Mouse (Mus musculus) splenic B cell, adult 2 months (primary cell): Measurements from ENCODE around the gene Sgpp2.

Source experiments
- DNase-seq: peaks from one replicate; pipeline ENCODE4 v3.0.0-alpha.2; 2011; ENCODE audit warnings: low read depth, low spot score
- H3K27me3 ChIP-seq: 2 replicates; pipeline ENCODE4 v1.6.1; 2012; ENCODE audit warnings: mild to moderate bottlenecking, low read length, moderate library complexity, mixed read lengths; ENCODE audit not compliant: control insufficient read depth, poor library complexity, insufficient read depth, severe bottlenecking
- H3K36me3 ChIP-seq: 2 replicates; pipeline ENCODE4 v1.6.1; 2012; ENCODE audit warnings: mild to moderate bottlenecking, low read length, moderate library complexity, mixed read lengths; ENCODE audit not compliant: control insufficient read depth, poor library complexity, insufficient read depth, severe bottlenecking

Gene Sgpp2

GRCm38 (mm10) chr1:78409396-78409795 is 99.3 kb downstream of the Sgpp2 start:
- DNase-seq: no peak
- Histone ChIP-seq H3K27me3 (no peaks in the 10 kb centered on the region), H3K36me3 (no peaks in the 10 kb centered on the region; the same call in 1 of the 2 replicates)

- DNase-seq: no peak
- no peaks in the 10 kb centered on the region for H3K27me3 ChIP-seq
- H3K36me3 ChIP-seq: no peaks in the 10 kb centered on the region; the same call in 1 of the 2 replicates
Measured at GRCm38 (mm10) chr1:78412668-78413067, 102.5 kb downstream of the Sgpp2 start.

GRCm38 (mm10) chr1:78414421-78414820 is 104.3 kb downstream of the Sgpp2 start:
- H3K27me3 ChIP-seq: no peaks in the 10 kb centered on the region
- no peaks in the 10 kb centered on the region; the same call in 1 of the 2 replicates for H3K36me3 ChIP-seq
- DNase-seq: no peak

- Histone ChIP-seq H3K36me3 (no peaks in the 10 kb centered on the region; the same call in 1 of the 2 replicates), H3K27me3 (no peaks in the 10 kb centered on the region)
- DNase-seq: no peak
Measured at GRCm38 (mm10) chr1:78417154-78417911, 107.2 kb downstream of the Sgpp2 start.

GRCm38 (mm10) chr1:78419593-78419992 is 109.4 kb downstream of the Sgpp2 start:
- DNase-seq: peak; percentile 75
- no peaks in the 10 kb centered on the region; the same call in 1 of the 2 replicates for H3K36me3 ChIP-seq

GRCm38 (mm10) chr1:78420271-78420670 is 110.1 kb downstream of the Sgpp2 start:
- H3K36me3 ChIP-seq: no peaks in the 10 kb centered on the region; the same call in 1 of the 2 replicates
- H3K27me3 ChIP-seq: no peaks in the 10 kb centered on the region
- no peak for DNase-seq

More at GRCm38 (mm10) chr1:78419593-78419992, 109.4 kb downstream of the Sgpp2 start:
- H3K27me3 ChIP-seq: no peaks in the 10 kb centered on the region

- H3K27me3 ChIP-seq: no peaks in the 10 kb centered on the region
- DNase-seq: no peak
Measured at GRCm38 (mm10) chr1:78421749-78422148, 111.6 kb downstream of the Sgpp2 start.

GRCm38 (mm10) chr1:78422576-78422975 is 112.4 kb downstream of the Sgpp2 start:
- Histone ChIP-seq H3K36me3 (no peaks in the 10 kb centered on the region), H3K27me3 (no peaks in the 10 kb centered on the region)
- DNase-seq: peak; percentile 79

More at GRCm38 (mm10) chr1:78421749-78422148, 111.6 kb downstream of the Sgpp2 start:
- no peaks in the 10 kb centered on the region; the same call in 1 of the 2 replicates for H3K36me3 ChIP-seq

- Histone ChIP-seq H3K27me3 (no peaks in the 10 kb centered on the region), H3K36me3 (no peaks in the 10 kb centered on the region)
- no peak for DNase-seq
Measured at GRCm38 (mm10) chr1:78424848-78425247, 114.7 kb downstream of the Sgpp2 start.

- H3K27me3 ChIP-seq: no peaks in the 10 kb centered on the region
- DNase-seq: peak; percentile 11
- no peaks in the 10 kb centered on the region for H3K36me3 ChIP-seq
Measured at GRCm38 (mm10) chr1:78425309-78425708, 115.2 kb downstream of the Sgpp2 start.

- Histone ChIP-seq H3K36me3 (no peaks in the 10 kb centered on the region), H3K27me3 (no peaks in the 10 kb centered on the region)
- no peak for DNase-seq
Measured at GRCm38 (mm10) chr1:78425793-78426700, 115.9 kb downstream of the Sgpp2 start.

GRCm38 (mm10) chr1:78426841-78427240 is 116.7 kb downstream of the Sgpp2 start:
- H3K36me3 ChIP-seq: no peaks in the 10 kb centered on the region

GRCm38 (mm10) chr1:78428851-78429250 is 118.7 kb downstream of the Sgpp2 start:
- no peaks in the 10 kb centered on the region for H3K27me3 ChIP-seq
- H3K36me3 ChIP-seq: peaks cover 2% of the 10 kb centered on the region; the same call in 1 of the 2 replicates
- no peak for DNase-seq

More at GRCm38 (mm10) chr1:78426841-78427240, 116.7 kb downstream of the Sgpp2 start:
- DNase-seq: no peak
- H3K27me3 ChIP-seq: no peaks in the 10 kb centered on the region

- H3K27me3 ChIP-seq: no peaks in the 10 kb centered on the region
- DNase-seq: no peak
- peaks cover 2% of the 10 kb centered on the region; the same call in 1 of the 2 replicates for H3K36me3 ChIP-seq
Measured at GRCm38 (mm10) chr1:78433472-78433871, 123.3 kb downstream of the Sgpp2 start.
